Mouse (Mus musculus): Measurements from ENCODE around the gene Adar. TPM values are rescaled to one million over a fixed set of nuclear protein-coding genes. Genes with fewer than 3 reads are reported as not detected.

Gene Adar
- total and polyA plus RNA-seq, 3 experiments = 11.5 to 33.1 (median 20.4) TPM

- Histone ChIP-seq H3K4me2 (ENCODE audit: insufficient read depth, low read depth, poor library complexity, severe bottlenecking) (peak overlapping the region; percentile 47; the same call in 1 of the 2 replicates), H3K4me3 (replicated peaks in 1 of 3; ENCODE audit: low read depth in 2 of 3, low read length in 2 of 3, poor library complexity in 1 of 3) (no peak overlapping the region), H3K36me3 (replicated peaks in 1 of 2; ENCODE audit: control insufficient read depth in 1 of 2, insufficient read depth in 1 of 2, low read length in 1 of 2) (no peaks in the 10 kb centered on the region), H3K27me3 (replicated peaks) (no peaks in the 10 kb centered on the region), H3K9me3 (replicated peaks; ENCODE audit: low read length) (no peaks in the 10 kb centered on the region), H3K4me1 (ENCODE audit: control insufficient read depth in 1 of 2, insufficient read depth in 2 of 2) (peaks cover 3 to 8% of the 10 kb centered on the region in 2 experiments), H3K27ac (ENCODE audit: insufficient read depth, low read depth) (no peak overlapping the region), H3K9ac (ENCODE audit: insufficient read depth, low read depth) (no peak overlapping the region), H3K79me2 (replicated peaks; ENCODE audit: control insufficient read depth, extremely low read depth, insufficient read depth, poor library complexity, severe bottlenecking) (no peaks in the 10 kb centered on the region)
- TF ChIP-seq MXI1 (IDR thresholded peaks at IDR 0.05; ENCODE audit: low read depth, low read length) (no peak), RAD21 (IDR thresholded peaks at IDR 0.05; ENCODE audit: low read depth, low read length) (no peak), ETS1 (conservative IDR thresholded peaks at IDR 0.05; ENCODE audit: low read depth, low read length) (no peak), RCOR1 (conservative IDR thresholded peaks at IDR 0.05; ENCODE audit: low read depth, low read length) (no peak), ZNF384 (IDR thresholded peaks at IDR 0.05; ENCODE audit: low read depth, low read length) (no peak), USF2 (conservative IDR thresholded peaks at IDR 0.05; ENCODE audit: low read depth, low read length) (no peak), MYC (IDR thresholded peaks at IDR 0.05; ENCODE audit: low read depth, low read length) (no peak)
- DNase-seq (ENCODE audit: extremely low read depth) = no peak
- in situ Hi-C loops (cut with MboI; ENCODE audit: low pct_ligation_motif_present, low pct_unique_long_range_greater_than_20kb, low sequenced_read_pairs) = no loop called here
- dilution Hi-C loops (cut with MboI; ENCODE audit: extremely low pct_ligation_motif_present, extremely low pct_unique_long_range_greater_than_20kb, low sequenced_read_pairs) = no loop called here
Observed at GRCm38 (mm10) chr3:89667131-89667530, 47.7 kb upstream of the Adar start.

GRCm38 (mm10) chr3:89671334-89671733 lies 43.5 kb upstream of the Adar start:
- H3K36me3 ChIP-seq (replicated peaks in 1 of 2; ENCODE audit: control insufficient read depth in 1 of 2, insufficient read depth in 1 of 2, low read length in 1 of 2) = no peaks in the 10 kb centered on the region
- in situ Hi-C loops (cut with MboI; ENCODE audit: low pct_ligation_motif_present, low pct_unique_long_range_greater_than_20kb, low sequenced_read_pairs) = no loop called here
- H3K4me3 ChIP-seq (replicated peaks in 1 of 3; ENCODE audit: low read depth in 2 of 3, low read length in 2 of 3, poor library complexity in 1 of 3) = no peak overlapping the region
- no peak overlapping the region for H3K9ac ChIP-seq (ENCODE audit: insufficient read depth, low read depth)
- peaks cover 2% of the 10 kb centered on the region for H3K27me3 ChIP-seq (replicated peaks)
- dilution Hi-C loops (cut with MboI; ENCODE audit: extremely low pct_ligation_motif_present, extremely low pct_unique_long_range_greater_than_20kb, low sequenced_read_pairs) = no loop called here
- peaks cover 3 to 11% of the 10 kb centered on the region in 2 experiments for H3K4me1 ChIP-seq (ENCODE audit: control insufficient read depth in 1 of 2, insufficient read depth in 2 of 2)
- no peak overlapping the region for H3K4me2 ChIP-seq (ENCODE audit: insufficient read depth, low read depth, poor library complexity, severe bottlenecking)
- no peaks in the 10 kb centered on the region for H3K79me2 ChIP-seq (replicated peaks; ENCODE audit: control insufficient read depth, extremely low read depth, insufficient read depth, poor library complexity, severe bottlenecking)
- TF ChIP-seq NELFE (IDR thresholded peaks at IDR 0.05; ENCODE audit: low read depth, low read length) (no peak), ELF1 (IDR thresholded peaks at IDR 0.05; ENCODE audit: low read depth, low read length) (no peak), TCF12 (IDR thresholded peaks at IDR 0.05; ENCODE audit: low read depth, low read length) (no peak), CHD1 (IDR thresholded peaks at IDR 0.05; ENCODE audit: low read depth, low read length) (no peak), JUN (IDR thresholded peaks at IDR 0.05; ENCODE audit: insufficient read depth, low read depth, low read length) (no peak), USF1 (IDR thresholded peaks at IDR 0.05; ENCODE audit: low read depth, low read length) (no peak), EP300 (IDR thresholded peaks at IDR 0.05; ENCODE audit: low read length) (no peak), MAZ (IDR thresholded peaks at IDR 0.05; ENCODE audit: low read depth, low read length) (no peak), RCOR1 (conservative IDR thresholded peaks at IDR 0.05; ENCODE audit: low read depth, low read length) (no peak), MAFK (IDR thresholded peaks at IDR 0.05; ENCODE audit: insufficient replicate concordance, low read length) (no peak)
- no peak for DNase-seq (ENCODE audit: extremely low read depth)
- H3K9me3 ChIP-seq (replicated peaks; ENCODE audit: low read length) = no peaks in the 10 kb centered on the region
- H3K27ac ChIP-seq (ENCODE audit: insufficient read depth, low read depth) = no peak overlapping the region
